Mouse (Mus musculus) cerebellum, adult 2 months (tissue): ENCODE results near the gene Vamp5.

Experiments
- CTCF ChIP-seq: fragments of 200-500 bp; IDR thresholded peaks from 2 replicates; pipeline ENCODE4 v1.5.1; 2011; ENCODE audit warnings: low read depth, mild to moderate bottlenecking, control low read depth, low read length, moderate library complexity, borderline replicate concordance; ENCODE audit not compliant: insufficient read depth
- POLR2A ChIP-seq: fragments of 200-500 bp; IDR thresholded peaks from 2 replicates; pipeline ENCODE4 v1.6.1; 2011; ENCODE audit warnings: low read length, control low read depth, borderline replicate concordance; ENCODE audit not compliant: insufficient read depth

DNA sequence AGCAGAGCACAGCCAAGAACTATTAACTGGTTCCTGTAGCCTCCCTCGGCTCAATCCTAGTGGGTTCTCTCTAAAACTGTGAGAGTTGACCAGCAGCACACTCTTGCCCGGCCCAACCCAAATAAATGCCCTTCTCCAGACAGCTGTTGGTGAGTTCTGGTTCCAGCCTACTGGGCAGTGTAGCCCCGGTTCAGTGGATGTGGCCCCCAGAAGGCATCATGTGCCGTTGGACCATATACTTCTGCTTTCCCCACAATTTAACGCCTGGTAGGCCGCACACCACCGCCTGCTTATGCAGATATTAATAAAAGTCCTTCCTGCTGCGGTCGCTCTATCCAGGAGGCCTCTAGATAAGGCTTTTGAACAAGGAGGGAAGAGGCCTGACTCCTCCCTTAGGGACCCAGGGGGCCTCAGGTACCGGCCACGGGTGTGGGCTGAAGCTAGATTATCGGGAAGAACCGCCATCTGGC, 9.2 kb upstream of the Vamp5 start:
- TF ChIP-seq POLR2A (no peak), CTCF (no peak)
